Mouse (Mus musculus): ENCODE measurements around the gene Rrp7a. TPM values are rescaled to one million over a fixed set of nuclear protein-coding genes. Genes with fewer than 3 reads are reported as not detected.
"Not testable (repeated sequence)": the region's sequence is repeated elsewhere in the genome, so short reads cannot be mapped to it uniquely, and the experiment has no call there.

Rrp7a gene
- polyA plus RNA-seq, 1 experiment from 2014 or later = 62.3 TPM

DNA sequence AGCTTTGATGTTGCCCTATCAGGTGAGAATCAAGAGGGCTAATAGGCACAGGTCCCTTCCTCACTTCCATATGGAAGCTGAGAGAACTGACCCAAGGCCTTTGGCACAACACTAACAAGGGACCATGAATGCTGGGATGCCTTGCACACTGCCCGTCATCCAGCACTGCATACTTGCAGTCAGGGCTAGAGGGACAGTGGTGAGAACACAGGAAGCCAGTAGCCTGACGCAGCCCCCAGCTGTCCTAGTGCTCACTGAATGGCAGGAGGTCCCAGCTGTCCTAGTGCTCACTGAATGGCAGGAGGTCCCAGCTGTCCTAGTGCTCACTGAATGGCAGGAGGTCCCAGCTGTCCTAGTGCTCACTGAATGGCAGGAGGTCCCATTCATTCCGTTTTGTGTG lies 4.4 kb upstream of the Rrp7a start:
- not testable (repeated sequence) for DNase-seq; H3K27ac ChIP-seq (replicated peaks; ENCODE audit: low read depth, low read length); H3K4me1 ChIP-seq (ENCODE audit: control insufficient read depth, insufficient read depth, low read length); H3K4me2 ChIP-seq (ENCODE audit: low read length); ATAC-seq (ENCODE audit: low FRiP score, low TSS enrichment); H3K27me3 ChIP-seq (ENCODE audit: control insufficient read depth, insufficient read depth, low read length); H3K9me3 ChIP-seq (ENCODE audit: control insufficient read depth, low read length); H3K4me3 ChIP-seq (replicated peaks; ENCODE audit: low read depth, low read length); H3K9ac ChIP-seq (replicated peaks; ENCODE audit: low read length)
- 47% methylated on average over 3 of the region's 3 CpGs for WGBS
- peaks cover 67% of the 10 kb centered on the region for H3K36me3 ChIP-seq (ENCODE audit: control insufficient read depth, insufficient read depth, low read length)

DNA sequence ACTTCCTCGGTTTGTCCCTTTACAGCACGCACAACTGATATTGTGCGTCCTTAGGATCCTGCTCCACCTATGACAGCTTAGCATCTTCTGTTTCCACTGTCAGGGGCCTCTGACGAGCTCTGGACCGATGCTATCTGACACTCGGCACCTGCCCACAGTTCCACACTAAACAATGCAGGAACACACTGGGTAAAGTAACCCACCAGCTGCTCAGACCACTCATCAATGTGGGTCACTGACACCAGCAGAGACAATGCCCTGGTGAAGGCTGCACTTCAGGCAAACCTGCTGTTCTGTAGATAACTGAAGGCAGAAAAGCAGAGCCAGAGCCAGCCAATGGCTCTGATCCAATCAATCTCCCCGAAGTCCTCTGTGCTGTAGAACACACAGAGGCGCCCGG lies 4.0 kb upstream of the Rrp7a start:
- no peaks in the 10 kb centered on the region for H3K27me3 ChIP-seq (ENCODE audit: control insufficient read depth, insufficient read depth, low read length)
- ATAC-seq (ENCODE audit: low FRiP score, low TSS enrichment) (no peak), DNase-seq (no peak)
- no peak overlapping the region for H3K4me2 ChIP-seq (ENCODE audit: low read length)
- H3K36me3 ChIP-seq (ENCODE audit: control insufficient read depth, insufficient read depth, low read length) = peaks cover 62% of the 10 kb centered on the region
- no peaks in the 10 kb centered on the region for H3K9me3 ChIP-seq (ENCODE audit: control insufficient read depth, low read length)
- H3K9ac ChIP-seq (replicated peaks; ENCODE audit: low read length) = no peak overlapping the region
- peaks cover 2% of the 10 kb centered on the region for H3K4me1 ChIP-seq (ENCODE audit: control insufficient read depth, insufficient read depth, low read length)
- H3K27ac ChIP-seq (replicated peaks; ENCODE audit: low read depth, low read length) = no peak overlapping the region
- 83% methylated on average over 9 of the region's 9 CpGs for WGBS
- no peak overlapping the region for H3K4me3 ChIP-seq (replicated peaks; ENCODE audit: low read depth, low read length)

DNA sequence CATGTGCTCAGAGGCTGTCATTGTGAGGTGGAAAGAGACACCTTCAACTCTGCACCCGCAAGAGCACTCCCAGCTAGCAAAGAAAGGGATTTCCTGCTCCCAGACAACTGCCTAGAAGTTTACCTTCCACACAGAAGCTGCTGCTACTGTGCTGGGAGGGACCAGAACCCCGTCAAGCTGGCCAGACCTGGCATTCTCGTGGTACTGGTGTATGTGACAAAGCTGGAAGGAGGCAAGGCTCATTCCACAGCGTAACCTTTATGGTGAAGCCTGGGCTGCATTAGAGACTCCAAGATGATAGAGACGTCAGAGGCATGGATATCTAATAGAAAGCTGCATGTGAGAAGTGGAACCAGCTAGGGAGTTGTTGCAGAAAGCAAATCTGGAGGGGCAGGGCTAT lies 2.0 kb upstream of the Rrp7a start:
- Histone ChIP-seq H3K27me3 (ENCODE audit: control insufficient read depth, insufficient read depth, low read length) (no peaks in the 10 kb centered on the region), H3K36me3 (ENCODE audit: control insufficient read depth, insufficient read depth, low read length) (peaks cover 46% of the 10 kb centered on the region), H3K9me3 (ENCODE audit: control insufficient read depth, low read length) (no peaks in the 10 kb centered on the region), H3K9ac (replicated peaks; ENCODE audit: low read length) (no peak overlapping the region), H3K27ac (replicated peaks; ENCODE audit: low read depth, low read length) (no peak overlapping the region), H3K4me3 (replicated peaks; ENCODE audit: low read depth, low read length) (no peak overlapping the region), H3K4me2 (ENCODE audit: low read length) (no peak overlapping the region), H3K4me1 (ENCODE audit: control insufficient read depth, insufficient read depth, low read length) (peaks cover 8% of the 10 kb centered on the region)
- no peak for DNase-seq
- WGBS = 67% methylated on average over 5 of the region's 5 CpGs
- ATAC-seq (ENCODE audit: low FRiP score, low TSS enrichment) = no peak

DNA sequence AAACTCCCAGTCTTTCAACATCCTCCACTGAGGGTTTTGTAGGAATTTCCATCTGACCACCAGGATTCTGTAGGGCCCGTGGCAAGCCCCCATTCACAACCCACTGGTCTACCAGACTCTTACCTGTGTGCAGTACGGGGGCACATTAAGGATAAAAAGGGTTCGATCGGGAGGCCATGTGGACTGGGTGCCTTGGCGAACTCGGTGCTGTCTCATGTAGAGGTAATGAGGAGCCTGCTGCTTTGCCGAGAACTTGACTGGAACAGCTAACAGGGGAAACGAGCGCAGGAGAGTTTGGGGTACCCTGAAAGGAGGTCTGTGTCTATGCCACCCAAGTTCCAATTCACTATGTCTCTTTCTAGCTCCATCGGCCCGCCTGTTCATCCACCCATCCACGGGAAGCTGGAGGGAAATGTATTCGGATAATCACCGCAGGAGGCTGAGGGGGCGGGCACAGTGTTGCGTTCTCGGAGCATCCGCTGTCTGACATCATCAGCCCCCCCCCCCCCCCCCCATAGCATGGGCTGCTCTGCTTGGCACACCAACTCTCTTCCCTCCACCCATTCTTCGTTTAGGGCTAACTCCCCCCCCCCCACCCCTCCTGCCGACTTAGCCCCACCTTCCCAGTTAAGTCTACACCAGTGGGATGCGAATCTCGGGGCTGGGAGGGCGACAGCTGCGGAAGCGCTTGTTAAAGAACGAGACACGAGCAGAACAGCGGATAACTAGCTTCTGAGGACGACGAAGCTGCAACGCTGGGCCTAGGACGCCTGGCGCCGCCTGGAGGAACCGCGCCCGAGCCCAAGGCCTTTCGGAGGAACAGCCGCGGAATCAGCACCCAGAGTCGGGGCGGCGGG lies 664 bp downstream of the Rrp7a start:
- Histone ChIP-seq H3K9me3 (ENCODE audit: control insufficient read depth, low read length) (no peaks in the 10 kb centered on the region), H3K9ac (replicated peaks; ENCODE audit: low read length) (peak overlapping the region; percentile 62), H3K27me3 (ENCODE audit: control insufficient read depth, insufficient read depth, low read length) (no peaks in the 10 kb centered on the region), H3K27ac (replicated peaks; ENCODE audit: low read depth, low read length) (peak overlapping the region; percentile 83), H3K4me2 (ENCODE audit: low read length) (peak overlapping the region; percentile 77), H3K36me3 (ENCODE audit: control insufficient read depth, insufficient read depth, low read length) (peaks cover 42% of the 10 kb centered on the region), H3K4me3 (replicated peaks; ENCODE audit: low read depth, low read length) (peak overlapping the region; percentile 79), H3K4me1 (ENCODE audit: control insufficient read depth, insufficient read depth, low read length) (peaks cover 8% of the 10 kb centered on the region)
- DNase-seq = peak; percentile 79
- WGBS = 3% methylated on average over 42 of the region's 43 CpGs
- peak; percentile 53 for ATAC-seq (ENCODE audit: low FRiP score, low TSS enrichment)

DNA sequence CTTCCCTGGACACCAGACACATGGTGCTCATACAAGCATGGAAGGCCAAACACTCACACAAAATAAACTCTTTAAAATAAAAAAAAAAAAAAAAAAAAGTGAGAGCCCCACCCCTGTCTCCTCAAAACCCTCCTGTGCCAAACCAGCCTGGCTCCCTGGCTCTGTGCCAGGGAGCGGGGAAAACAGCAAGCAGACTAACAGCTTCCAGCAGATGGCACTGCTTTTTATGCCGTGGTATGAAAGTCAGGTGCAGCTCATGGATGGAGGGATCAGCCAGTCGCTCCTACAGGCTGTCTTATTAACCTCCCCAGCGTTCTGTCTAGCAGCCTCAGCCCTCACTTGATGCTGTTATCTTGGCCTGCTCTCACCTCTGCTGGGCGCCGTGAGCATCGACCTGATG lies 4.2 kb downstream of the Rrp7a start:
- Histone ChIP-seq H3K27me3 (ENCODE audit: control insufficient read depth, insufficient read depth, low read length) (no peaks in the 10 kb centered on the region), H3K4me3 (replicated peaks; ENCODE audit: low read depth, low read length) (no peak overlapping the region), H3K9ac (replicated peaks; ENCODE audit: low read length) (no peak overlapping the region), H3K4me2 (ENCODE audit: low read length) (no peak overlapping the region), H3K9me3 (ENCODE audit: control insufficient read depth, low read length) (no peaks in the 10 kb centered on the region), H3K36me3 (ENCODE audit: control insufficient read depth, insufficient read depth, low read length) (peaks cover 45% of the 10 kb centered on the region), H3K27ac (replicated peaks; ENCODE audit: low read depth, low read length) (no peak overlapping the region), H3K4me1 (ENCODE audit: control insufficient read depth, insufficient read depth, low read length) (peaks cover 13% of the 10 kb centered on the region)
- DNase-seq = peak; percentile 88
- no peak for ATAC-seq (ENCODE audit: low FRiP score, low TSS enrichment)
- WGBS = 60% methylated on average over 7 of the region's 7 CpGs

DNA sequence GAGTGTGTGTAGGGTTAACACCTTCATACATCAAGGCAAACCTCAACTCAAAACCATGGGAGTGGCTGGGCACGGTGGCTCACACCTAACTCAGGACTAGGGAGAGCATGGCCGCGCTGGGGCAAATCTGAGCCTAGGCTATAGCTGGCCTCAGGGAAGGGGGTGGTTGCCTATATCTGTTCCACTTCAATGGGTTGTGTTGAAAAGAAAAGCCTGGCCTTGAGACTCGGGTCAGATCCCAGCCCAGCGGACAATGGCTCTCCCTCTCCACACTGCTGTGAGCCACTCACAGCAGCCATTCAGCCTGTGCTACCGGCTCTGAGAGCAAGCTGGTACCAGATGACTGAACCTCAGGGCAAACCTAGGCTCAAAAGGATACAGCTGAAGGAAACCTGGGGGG lies 7.5 kb downstream of the Rrp7a start:
- H3K9me3 ChIP-seq (ENCODE audit: control insufficient read depth, low read length) = no peaks in the 10 kb centered on the region
- peaks cover 9% of the 10 kb centered on the region; the same call in 1 of the 2 replicates for H3K4me1 ChIP-seq (ENCODE audit: control insufficient read depth, insufficient read depth, low read length)
- H3K36me3 ChIP-seq (ENCODE audit: control insufficient read depth, insufficient read depth, low read length) = peaks cover 45% of the 10 kb centered on the region
- WGBS = 24% methylated on average over 6 of the region's 6 CpGs
- H3K27ac ChIP-seq (replicated peaks; ENCODE audit: low read depth, low read length) = no peak overlapping the region
- DNase-seq (no peak), ATAC-seq (ENCODE audit: low FRiP score, low TSS enrichment) (no peak)
- no peak overlapping the region for H3K4me3 ChIP-seq (replicated peaks; ENCODE audit: low read depth, low read length)
- H3K9ac ChIP-seq (replicated peaks; ENCODE audit: low read length) = no peak overlapping the region
- no peaks in the 10 kb centered on the region for H3K27me3 ChIP-seq (ENCODE audit: control insufficient read depth, insufficient read depth, low read length)
- H3K4me2 ChIP-seq (ENCODE audit: low read length) = no peak overlapping the region

DNA sequence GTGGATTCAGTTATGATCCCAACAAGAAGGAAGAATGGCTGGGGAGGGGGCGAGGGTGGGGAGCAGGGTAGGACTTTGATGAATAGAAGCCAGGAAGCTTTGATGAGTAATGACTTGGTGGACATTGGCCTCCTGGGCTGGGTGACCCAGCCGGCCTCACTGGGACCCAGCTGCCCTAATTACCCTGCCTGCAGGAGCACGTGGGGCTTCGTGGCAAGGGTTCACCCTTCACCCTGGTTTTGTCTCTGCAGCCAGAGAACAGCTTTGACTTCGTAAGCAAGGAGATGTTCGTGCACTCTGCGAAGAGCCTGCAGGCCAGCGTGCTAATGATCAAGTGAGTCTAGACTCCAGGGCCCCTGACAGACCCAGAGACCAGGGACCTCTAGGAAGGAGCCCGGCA lies 8.5 kb downstream of the Rrp7a start:
- Histone ChIP-seq H3K9me3 (ENCODE audit: control insufficient read depth, low read length) (no peaks in the 10 kb centered on the region), H3K9ac (replicated peaks; ENCODE audit: low read length) (no peak overlapping the region), H3K4me2 (ENCODE audit: low read length) (no peak overlapping the region), H3K4me3 (replicated peaks; ENCODE audit: low read depth, low read length) (no peak overlapping the region), H3K36me3 (ENCODE audit: control insufficient read depth, insufficient read depth, low read length) (peaks cover 39% of the 10 kb centered on the region), H3K4me1 (ENCODE audit: control insufficient read depth, insufficient read depth, low read length) (peaks cover 9% of the 10 kb centered on the region; the same call in 1 of the 2 replicates), H3K27me3 (ENCODE audit: control insufficient read depth, insufficient read depth, low read length) (no peaks in the 10 kb centered on the region), H3K27ac (replicated peaks; ENCODE audit: low read depth, low read length) (no peak overlapping the region)
- ATAC-seq (ENCODE audit: low FRiP score, low TSS enrichment) (no peak), DNase-seq (no peak)
- WGBS = 74% methylated on average over 9 of the region's 9 CpGs

DNA sequence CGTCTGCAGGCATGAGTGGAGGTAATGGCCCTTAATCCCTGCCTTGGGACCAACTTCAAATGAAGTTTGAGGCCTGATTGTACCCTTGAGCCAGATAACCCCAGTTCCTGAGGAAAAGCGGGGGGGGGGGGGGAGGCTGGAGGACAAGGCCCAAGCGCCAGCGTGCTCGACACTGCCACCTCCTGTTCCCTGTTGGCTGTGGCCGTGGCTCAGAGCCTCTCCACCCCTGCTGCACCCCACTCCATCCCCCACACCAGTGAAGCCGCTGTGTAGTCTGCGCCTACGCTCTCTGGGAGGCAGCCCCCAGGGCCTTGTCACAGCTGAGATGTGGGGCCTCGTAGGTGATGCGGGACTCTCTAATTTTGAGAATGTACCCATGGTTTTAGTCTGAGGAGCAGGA lies 9.7 kb downstream of the Rrp7a start:
- 11% methylated on average over 10 of the region's 11 CpGs for WGBS
- DNase-seq (peak; percentile 81), ATAC-seq (ENCODE audit: low FRiP score, low TSS enrichment) (peak; percentile 53; the same call in 1 of the 2 replicates)
- no peaks in the 10 kb centered on the region for H3K27me3 ChIP-seq (ENCODE audit: control insufficient read depth, insufficient read depth, low read length)
- H3K4me1 ChIP-seq (ENCODE audit: control insufficient read depth, insufficient read depth, low read length) = peaks cover 9% of the 10 kb centered on the region; the same call in 1 of the 2 replicates
- H3K9me3 ChIP-seq (ENCODE audit: control insufficient read depth, low read length) = no peaks in the 10 kb centered on the region
- peaks cover 28% of the 10 kb centered on the region for H3K36me3 ChIP-seq (ENCODE audit: control insufficient read depth, insufficient read depth, low read length)
- H3K4me3 ChIP-seq (replicated peaks; ENCODE audit: low read depth, low read length) = no peak overlapping the region
- H3K4me2 ChIP-seq (ENCODE audit: low read length) = no peak overlapping the region
- H3K9ac ChIP-seq (replicated peaks; ENCODE audit: low read length) = no peak overlapping the region
- H3K27ac ChIP-seq (replicated peaks; ENCODE audit: low read depth, low read length) = no peak overlapping the region

DNA sequence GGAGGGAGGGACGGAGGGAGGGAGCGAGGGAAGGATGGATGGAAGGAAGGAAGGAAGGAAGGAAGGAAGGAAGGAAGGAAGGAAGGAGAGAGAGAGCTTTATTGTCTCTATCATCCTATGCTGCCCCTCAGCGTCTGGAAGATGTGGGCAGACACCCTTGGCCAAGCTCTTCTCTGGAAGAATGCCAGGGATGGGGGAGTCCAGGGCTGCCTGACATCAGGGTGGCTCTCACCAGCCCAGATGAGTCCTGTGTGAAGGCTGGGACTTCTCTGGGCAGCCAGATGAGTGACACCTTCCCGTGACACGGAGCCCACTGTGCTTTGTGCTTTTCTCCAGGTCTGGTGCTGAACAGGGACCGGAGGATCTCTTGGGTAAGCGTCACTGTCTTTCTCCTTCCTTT lies 10.7 kb downstream of the Rrp7a start:
- no peak for DNase-seq
- H3K27ac ChIP-seq (replicated peaks; ENCODE audit: low read depth, low read length) = no peak overlapping the region
- no peak overlapping the region for H3K4me2 ChIP-seq (ENCODE audit: low read length)
- H3K4me3 ChIP-seq (replicated peaks; ENCODE audit: low read depth, low read length) = no peak overlapping the region
- no peak overlapping the region for H3K9ac ChIP-seq (replicated peaks; ENCODE audit: low read length)
- H3K9me3 ChIP-seq (ENCODE audit: control insufficient read depth, low read length) = no peaks in the 10 kb centered on the region
- no peak for ATAC-seq (ENCODE audit: low FRiP score, low TSS enrichment)
- WGBS = 89% methylated on average over 7 of the region's 7 CpGs
- peaks cover 12% of the 10 kb centered on the region; the same call in 1 of the 2 replicates for H3K4me1 ChIP-seq (ENCODE audit: control insufficient read depth, insufficient read depth, low read length)
- H3K36me3 ChIP-seq (ENCODE audit: control insufficient read depth, insufficient read depth, low read length) = peaks cover 18% of the 10 kb centered on the region
- H3K27me3 ChIP-seq (ENCODE audit: control insufficient read depth, insufficient read depth, low read length) = no peaks in the 10 kb centered on the region
